Mouse (Mus musculus): ENCODE measurements at regions not wholly inside any gene's neighbourhood (a gene's known extent, or its start where the extent isn't known, plus 50 kb on each side); places are given as distances from the start of the nearest gene placed in this dataset.

DNA sequence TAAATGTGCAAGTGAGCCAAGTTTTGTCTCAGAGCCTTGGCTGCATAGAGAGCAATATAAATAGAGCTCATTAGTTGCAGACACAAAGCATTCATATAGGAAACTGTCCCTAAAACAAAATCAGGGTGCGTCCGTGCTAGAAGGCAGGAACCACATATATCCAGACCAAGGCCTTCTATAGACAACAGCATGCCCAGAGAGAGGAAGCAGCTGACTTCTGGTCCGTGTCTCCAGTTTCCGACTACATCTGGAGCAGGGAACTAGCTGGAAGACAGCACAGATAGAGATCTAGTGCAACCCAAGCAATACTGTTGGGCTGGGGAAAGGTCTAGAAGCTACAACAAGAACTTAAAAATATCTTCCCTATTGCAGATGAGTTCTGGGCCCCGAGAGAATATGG, 121.0 kb downstream of the Gm12728 start:
- intact Hi-C loops (cut with DNase I), result loop anchor here (10.0 kb wide), 2 partner anchors 346 to 576 kb away; no protein-coding TSS in a partner anchor
- no peak for DNase-seq

DNA sequence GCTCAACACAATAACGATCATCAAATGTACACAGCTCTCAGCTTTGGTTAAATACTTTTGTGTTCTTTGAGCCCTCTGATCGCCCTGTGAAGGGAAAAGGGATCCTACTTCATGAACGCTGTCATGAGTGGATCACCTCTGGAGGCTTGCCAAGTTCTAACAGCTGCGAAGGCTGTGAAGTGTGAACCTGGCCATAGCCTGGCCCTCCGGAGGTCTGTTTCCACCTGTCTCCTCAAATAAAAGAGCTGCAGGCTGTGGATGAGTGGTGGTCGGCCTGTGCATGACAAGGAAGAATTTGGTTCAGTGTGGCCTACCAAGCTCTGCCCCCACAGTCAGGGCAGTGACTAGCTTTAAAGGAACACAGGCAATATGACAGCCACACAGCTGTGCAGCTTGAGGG, 122.0 kb downstream of the Gm12728 start:
- DNase-seq, result no peak
- intact Hi-C loops (cut with DNase I), result loop anchor here (10.0 kb wide), 2 partner anchors 347 to 577 kb away; no protein-coding TSS in a partner anchor

DNA sequence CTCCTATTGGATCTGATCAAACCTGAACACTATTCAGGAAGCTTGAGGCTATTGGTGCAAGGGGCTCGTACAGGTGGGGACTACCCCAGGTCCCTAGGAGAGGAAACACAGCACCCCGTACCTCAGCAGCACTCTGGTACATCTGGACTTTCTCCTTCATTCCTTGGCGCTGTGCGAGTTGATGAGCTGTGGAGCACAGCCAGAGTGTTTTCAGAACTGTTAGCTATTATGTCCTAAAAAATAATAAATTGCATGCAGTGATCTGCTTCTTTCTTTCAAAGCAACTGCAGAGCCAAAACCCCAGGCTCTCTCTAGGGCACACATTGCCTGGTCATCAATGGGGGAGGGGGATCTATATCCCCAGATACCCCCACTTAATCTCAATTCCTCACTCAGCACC, 122.6 kb downstream of the Gm12728 start:
- DNase-seq, result peak; percentile 36 to 54
- intact Hi-C loops (cut with DNase I), result loop anchor here (10.0 kb wide), 2 partner anchors 347 to 577 kb away; no protein-coding TSS in a partner anchor

DNA sequence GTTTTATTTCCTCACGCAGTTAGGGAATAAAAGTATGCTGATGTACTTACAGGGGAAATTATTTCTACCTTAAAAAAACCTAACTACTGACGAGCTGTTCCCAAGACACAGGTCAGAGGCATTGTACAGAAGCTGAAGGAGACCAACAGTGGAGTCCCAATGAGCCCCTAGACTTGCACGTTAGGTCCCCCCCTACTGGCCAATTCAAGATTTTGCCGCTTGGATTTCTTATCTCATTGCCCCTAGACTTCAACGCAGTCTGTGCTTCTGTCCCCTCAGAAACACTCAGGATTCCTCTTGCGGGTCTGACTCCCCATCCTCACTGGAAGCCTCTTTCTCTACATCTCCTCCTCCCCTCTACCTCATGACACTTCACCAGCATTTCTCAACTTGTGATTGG, 125.3 kb downstream of the Gm12728 start:
- intact Hi-C loops (cut with DNase I), result loop anchor here (2.0 to 10.0 kb wide), 3 partner anchors 350 to 758 kb away; partner anchors contain the start of gene Plpp3
- DNase-seq, result peak; percentile 38 to 55

DNA sequence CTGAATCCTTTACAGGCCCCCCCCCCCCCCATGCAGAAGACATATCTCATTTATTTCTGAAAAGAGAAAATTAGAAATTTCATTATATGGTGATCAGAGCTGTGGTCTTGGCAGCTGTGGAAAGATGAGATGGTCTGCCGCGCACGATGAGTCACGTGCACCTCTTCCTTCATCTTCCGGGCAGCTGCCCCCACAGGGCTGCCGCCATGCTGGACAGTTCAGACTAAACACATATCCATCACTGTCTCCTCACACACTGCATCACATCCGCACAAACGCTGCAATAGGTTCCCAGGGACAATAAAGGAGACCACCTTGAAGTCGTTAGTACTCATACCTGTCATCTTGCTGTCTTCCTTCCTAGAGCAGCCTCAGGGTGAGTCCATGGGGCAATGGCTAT, 126.6 kb downstream of the Gm12728 start:
- intact Hi-C loops (cut with DNase I), result loop anchor here (10.0 kb wide), 2 partner anchors 351 to 581 kb away; no protein-coding TSS in a partner anchor
- DNase-seq, result no peak

DNA sequence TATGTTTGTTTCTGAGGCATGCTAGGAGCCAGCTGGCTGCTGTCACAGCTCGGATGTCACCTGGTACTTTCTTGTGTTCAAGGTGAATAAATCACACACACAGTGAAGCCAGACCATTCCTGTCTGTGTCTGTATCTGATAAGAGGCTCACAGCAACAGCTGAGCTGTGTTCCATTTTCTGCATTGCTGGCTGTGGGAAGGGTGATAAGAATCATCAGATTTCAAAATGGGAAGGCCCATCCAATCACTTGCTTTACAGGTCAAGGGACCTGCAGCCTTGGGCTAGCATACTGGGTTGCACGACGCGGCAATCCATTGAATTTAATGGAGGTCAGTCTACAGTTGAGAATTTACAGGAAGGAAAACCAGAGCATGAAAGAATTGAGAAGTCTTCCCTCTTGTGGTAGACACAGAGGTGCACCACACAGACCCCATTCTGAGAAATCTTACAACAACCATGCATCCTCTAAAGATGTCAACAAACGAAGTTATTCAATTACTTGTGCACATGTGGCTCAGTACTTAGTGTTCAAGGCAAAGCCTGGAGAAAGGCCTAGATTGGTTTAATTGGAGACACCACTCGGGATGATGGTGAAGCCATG, 135.2 kb downstream of the Gm12728 start:
- no peak for DNase-seq
- intact Hi-C loops (cut with DNase I), result no loop called here

DNA sequence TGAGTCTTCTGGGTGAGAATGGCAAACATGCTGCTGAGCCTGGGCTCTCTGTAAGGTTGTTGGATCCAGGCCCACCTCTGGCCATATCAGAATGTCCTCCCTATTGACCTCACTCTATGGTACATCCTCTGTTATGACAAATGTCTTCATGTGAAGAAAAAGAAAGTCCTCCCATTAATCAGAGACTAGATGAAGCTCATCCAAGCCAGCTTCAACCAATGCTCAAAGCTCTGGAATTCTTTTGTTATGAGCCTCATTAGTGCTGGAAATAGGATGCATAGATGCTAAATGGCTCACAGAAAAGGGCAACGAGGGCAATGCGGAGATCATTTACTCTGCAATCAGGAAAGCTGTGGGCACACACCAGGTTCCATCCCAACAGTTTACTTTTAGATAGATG, 135.8 kb downstream of the Gm12728 start:
- intact Hi-C loops (cut with DNase I), result no loop called here
- DNase-seq, result no peak

DNA sequence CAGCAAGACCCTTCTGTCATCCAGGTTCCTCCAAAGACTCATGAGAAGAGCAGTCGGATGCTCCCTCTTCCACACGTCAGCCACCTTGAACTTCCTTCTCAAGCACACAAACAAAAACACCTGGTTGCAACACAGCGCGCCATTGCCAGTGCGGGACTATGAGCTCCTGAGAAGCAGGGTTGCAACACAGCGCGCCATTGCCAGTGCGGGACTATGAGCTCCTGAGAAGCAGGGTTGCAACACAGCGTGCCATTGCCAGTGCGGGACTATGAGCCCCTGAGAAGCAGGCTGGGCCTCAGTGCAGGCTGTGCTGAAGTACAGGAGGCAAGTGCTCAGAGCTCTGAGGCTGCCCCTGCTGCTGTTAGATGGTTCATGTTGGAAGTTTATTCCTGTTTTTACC, 140.0 kb downstream of the Gm12728 start:
- intact Hi-C loops (cut with DNase I), result no loop called here

DNA sequence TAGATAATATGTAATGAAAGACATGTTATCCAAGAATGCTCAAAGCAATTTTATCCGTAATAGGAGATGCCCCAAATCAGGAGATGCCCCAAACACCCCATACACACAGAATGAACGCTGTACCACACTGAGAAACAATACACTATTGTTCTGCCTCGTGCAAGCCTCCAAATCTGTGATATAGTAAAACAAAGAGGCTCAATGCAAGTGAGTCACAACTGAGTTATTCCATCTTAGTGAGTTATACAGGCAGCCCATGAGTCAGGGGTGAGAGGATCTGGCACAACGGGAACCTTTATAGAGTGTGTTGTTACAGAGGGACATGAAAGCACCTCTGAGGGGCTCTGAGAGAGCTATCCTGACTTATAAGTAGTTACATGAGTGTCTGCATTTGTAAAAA, 145.3 kb downstream of the Gm12728 start:
- intact Hi-C loops (cut with DNase I), result no loop called here
- no peak for DNase-seq

More for the DNA sequence above, 140.0 kb downstream of the Gm12728 start:
- no peak for DNase-seq

DNA sequence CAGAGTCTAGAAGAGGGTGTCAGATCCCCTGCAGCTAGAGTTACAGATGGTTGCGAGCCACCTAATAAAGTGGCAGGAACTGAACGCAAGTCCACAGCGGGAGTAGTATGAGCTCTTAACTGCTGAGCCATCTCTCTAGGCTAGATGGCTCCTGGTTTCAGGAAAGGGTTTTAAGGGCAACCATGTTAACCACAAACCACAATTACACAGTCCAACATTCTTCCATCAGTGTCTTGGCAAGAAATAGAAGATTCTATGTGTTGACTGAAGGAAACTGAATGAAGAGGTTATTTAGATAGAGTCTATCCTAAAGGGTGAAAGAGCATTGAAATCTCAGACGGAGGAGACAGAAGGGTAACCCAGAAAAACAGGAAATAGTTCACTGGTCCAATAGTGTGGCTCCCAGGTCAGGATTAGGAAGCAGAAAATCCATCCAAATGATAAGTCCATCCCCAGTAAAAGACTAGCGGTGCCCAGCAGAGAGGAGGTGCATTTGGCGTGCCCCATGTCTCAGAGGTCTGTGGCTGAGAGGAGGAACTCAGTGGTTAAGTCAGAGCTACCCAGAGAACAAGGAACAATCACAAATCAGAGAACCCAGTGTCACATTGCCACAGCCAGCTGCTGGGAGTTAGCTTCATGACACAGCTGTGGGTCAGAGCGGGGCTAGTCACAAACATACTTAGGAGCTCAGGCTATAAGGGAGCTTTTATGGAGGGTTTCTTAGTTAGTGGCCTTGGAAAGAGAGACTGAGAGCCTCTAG, 147.3 kb downstream of the Gm12728 start:
- intact Hi-C loops (cut with DNase I), result no loop called here
- no peak for DNase-seq

DNA sequence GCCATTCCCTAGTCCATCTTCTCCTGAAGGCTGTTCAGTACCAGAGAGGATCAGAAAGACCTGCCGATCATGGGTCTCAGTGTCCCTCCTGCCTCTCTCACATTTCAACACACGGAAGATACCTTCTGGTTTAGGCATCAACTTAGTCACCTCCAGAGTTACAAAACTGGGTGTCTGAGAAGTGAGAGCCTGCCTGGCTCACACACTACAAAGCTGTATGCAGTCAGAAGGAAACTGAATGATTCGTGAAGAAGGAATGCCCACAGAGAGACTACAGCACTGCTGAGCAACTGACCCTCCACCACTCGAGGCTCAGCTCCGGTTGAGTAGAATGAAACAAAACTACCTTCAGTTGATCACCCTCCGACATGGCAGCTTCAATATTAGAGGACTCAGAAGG, 147.9 kb downstream of the Gm12728 start:
- intact Hi-C loops (cut with DNase I), result no loop called here
- no peak for DNase-seq

DNA sequence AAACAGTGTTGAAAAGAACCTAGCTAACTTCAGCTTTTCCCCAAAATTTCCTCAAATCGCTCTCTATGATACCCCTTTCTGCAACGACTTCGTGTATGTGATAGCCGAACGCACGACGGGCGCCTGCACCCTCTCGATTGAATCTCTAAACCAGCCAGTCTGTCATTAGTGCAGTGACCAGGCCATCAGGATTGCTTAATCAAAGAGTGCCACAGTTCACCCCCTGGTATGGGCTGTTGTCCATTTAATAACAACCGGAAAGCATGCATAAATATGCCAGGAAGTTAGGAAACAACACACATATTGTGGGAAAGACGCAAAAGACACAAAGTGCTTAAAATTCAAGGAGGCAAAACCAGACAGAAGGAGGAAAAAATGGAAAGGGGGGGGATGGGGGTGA, 149.2 kb downstream of the Gm12728 start:
- DNase-seq, result no peak
- intact Hi-C loops (cut with DNase I), result no loop called here

DNA sequence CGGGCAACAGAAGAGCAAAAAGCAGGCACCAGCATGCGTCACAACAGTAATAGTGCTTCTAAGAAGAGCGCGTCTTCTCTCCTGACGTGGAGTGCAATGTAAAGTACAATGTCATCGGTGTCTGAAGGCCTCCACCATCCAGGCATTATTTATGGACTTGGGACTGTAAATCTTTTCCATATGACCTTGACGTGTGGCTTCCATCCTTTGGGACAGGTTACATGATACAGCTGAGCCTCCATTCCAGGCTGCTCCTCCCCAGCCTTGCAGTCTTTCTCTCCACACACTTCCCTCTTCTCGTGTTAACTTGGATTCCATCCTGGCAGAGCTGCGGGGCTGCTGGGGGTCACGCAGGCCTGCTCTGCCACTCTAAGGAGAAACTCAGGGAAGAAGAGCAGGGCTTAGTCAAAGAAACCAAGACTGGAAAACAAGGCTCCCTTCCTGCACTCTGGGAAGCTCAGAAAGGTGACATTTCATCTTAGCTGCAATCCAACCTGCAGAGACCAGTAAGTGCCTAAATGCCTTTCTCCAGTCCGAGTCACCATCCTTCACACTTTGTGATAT, 150.0 kb downstream of the Gm12728 start:
- DNase-seq, result no peak
- intact Hi-C loops (cut with DNase I), result loop anchor here (2.0 kb wide), 1 partner anchor 787 kb away; no protein-coding TSS in a partner anchor

DNA sequence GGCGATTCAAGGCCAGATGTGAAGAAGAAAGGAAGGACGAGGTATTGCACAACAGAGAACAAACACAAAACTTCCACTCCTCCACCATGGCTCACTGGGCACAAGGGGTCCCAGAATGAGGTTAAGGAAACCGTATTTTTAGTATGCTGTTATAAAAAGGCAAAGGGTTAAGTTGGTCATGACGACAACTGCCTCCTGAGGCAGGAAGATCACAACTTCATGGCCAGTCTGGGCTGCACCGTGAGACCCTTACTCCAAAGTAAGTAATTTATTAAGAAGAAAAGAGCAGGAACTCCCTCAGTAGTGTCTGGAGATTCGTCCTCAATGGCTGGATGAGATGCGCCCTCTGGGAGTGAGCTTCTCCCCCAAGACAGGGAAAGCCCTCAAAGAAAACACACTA, 151.2 kb downstream of the Gm12728 start:
- intact Hi-C loops (cut with DNase I), result loop anchor here (2.0 kb wide), 1 partner anchor 788 kb away; no protein-coding TSS in a partner anchor

DNA sequence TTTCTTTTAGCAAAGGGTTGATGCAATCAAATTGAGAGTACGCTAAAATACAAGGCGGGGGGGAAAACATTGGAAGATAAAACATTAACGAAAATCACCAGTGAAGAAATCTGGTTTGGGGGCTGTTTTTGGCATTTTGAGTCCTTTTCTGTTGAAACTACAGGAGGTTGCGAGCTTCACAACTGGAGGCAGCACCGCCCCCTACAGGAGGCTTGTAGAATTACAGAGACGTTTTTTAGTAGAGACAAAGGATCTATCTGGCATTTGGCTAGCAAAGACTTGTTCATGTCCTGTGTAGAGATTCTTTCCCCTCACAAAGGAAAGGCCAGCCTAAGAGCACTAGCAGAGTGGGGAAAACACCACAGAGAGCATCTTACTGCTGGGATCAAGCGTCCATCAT, 152.1 kb downstream of the Gm12728 start:
- intact Hi-C loops (cut with DNase I), result loop anchor here (2.0 kb wide), 1 partner anchor 789 kb away; no protein-coding TSS in a partner anchor
- peak; percentile 74 to 83 for DNase-seq

More for the DNA sequence above, 151.2 kb downstream of the Gm12728 start:
- no peak for DNase-seq

DNA sequence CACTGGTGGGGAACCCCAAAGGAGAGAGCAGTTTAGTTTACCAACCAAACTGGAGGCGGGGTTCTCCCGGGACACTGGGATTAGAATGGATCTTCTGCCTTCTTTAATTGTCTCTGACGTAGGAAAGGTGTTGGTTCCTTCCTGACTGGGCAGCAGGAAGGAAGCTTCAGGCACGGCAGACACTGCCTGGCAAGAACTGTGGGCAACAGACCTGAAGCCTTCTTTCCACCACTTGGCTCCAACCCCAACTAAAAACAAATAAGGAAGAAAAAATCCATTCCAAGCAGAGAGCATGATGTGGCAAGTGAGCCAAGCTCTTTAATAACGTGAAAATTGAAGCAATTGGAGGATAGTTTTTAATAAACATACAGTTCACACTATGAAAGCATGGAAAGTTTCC, 155.3 kb downstream of the Gm12728 start:
- intact Hi-C loops (cut with DNase I), result no loop called here
- DNase-seq, result no peak

DNA sequence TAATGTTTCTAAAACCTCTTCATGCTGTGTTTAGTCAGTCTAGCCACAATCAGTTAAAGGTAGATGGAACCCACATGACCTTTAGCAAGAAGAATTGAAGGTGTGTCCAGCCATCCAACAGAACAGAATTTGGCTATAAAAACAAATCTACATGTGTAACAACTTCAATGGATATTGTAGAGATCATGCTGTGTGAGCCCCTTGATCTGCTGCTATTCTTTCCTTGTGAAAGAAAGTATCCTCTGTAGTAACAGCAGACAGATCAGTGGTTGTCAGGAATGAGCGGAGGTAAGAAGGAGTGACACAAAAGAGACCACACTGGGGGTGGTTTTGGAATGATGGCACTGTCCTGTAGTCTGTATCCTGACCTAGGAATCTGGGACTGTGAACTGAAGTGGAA, 156.3 kb downstream of the Gm12728 start:
- DNase-seq, result no peak
- intact Hi-C loops (cut with DNase I), result no loop called here

DNA sequence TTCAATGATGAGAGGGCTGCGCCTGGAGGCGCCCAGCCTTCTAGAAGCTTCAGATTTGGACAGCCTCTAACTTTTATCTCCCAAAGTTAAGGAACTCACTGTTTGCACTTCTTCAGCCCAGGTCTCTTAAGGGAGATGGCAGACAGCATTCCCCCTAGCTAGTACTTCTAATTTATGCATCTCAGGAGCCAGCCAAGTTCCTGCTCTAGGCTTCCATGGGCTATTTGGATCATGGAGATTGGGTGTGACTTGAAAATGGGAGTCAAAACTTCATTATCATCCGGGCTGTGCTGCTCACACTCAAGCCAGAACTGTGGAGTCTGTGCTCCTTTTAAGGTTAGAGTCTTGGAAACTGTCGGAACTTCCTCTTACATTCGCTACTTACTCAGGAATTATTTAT, 158.7 kb downstream of the Gm12728 start:
- DNase-seq, result no peak

DNA sequence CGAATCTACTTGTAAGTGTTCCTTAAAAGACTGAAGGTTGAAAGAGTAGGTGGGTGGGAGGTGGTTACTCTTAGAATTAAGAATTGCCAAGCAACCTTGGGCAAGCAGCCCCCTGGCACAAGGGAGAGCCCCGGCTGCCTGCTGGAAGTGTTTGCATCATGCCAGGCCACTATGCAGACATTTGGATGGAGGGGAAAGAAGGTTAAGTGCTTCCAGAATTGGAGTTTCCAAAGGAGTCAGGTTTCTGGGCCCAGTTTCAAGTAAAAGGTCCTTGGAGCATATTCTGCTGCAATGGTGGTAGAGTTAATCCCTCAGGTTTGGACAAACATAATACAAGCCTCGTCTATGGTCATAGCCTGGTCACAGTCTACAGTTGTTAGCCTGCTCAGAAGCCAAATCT, 162.7 kb downstream of the Gm12728 start:
- intact Hi-C loops (cut with DNase I), result loop anchor here (10.0 kb wide), 1 partner anchor 422 kb away; no protein-coding TSS in a partner anchor
- no peak for DNase-seq

More for the DNA sequence above, 158.7 kb downstream of the Gm12728 start:
- intact Hi-C loops (cut with DNase I), result no loop called here

DNA sequence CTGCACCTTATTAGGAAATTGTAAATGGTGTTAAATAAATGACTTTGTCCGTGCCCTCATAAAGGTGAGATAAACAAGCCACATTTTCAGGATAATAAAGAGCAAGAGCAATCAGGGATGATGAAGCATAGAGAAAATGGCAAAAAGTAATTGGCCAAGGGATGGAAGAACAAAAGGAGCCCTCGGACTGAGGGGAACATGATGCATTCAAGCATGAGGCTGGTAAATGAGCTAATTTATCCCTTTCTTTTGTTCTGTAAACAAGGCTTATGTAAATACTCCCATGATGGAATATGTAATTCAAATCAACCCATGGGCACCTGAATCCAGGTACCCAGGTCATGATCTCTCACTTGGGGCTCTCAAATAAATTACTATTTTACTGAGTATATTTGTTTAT, 166.8 kb downstream of the Gm12728 start:
- intact Hi-C loops (cut with DNase I), result loop anchor here (10.0 kb wide), 1 partner anchor 418 kb away; no protein-coding TSS in a partner anchor
- DNase-seq, result no peak

DNA sequence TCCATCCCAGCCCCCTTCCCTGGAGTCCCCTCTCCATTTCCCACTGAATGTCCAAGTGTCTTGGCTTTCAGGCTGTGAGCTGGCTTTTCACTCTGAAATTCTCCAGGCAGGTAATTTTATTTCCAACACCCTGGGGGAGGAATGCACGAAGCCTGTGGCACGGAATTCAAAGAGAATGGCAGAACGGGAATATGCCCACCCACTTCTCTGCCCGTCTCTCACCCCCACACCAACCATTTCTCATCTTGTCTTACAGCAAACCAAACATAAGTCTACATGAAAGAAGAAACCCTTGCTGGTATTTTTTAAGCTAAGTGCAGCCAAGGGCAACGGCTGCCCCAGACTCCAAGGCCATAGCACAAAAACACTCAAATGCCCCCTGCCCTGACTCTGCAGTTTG, 168.7 kb downstream of the Gm12728 start:
- no peak for DNase-seq
- intact Hi-C loops (cut with DNase I), result loop anchor here (10.0 kb wide), 1 partner anchor 416 kb away; no protein-coding TSS in a partner anchor
